Mouse (Mus musculus) megakaryocyte-erythroid progenitor cell, adult 5-6 weeks (primary cell): ENCODE measurements at regions not wholly inside any gene's neighbourhood (a gene's known extent, or its start where the extent isn't known, plus 50 kb on each side); places are given as distances from the start of the nearest gene placed in this dataset.

ENCODE experiments used
- ATAC-seq: replicated peaks from 2 replicates; pipeline ENCODE4 v1.8.0; 2016; ENCODE audit warnings: mild to moderate bottlenecking, inconsistent platforms; ENCODE audit not compliant: severe bottlenecking, poor library complexity, low FRiP score, low TSS enrichment

DNA sequence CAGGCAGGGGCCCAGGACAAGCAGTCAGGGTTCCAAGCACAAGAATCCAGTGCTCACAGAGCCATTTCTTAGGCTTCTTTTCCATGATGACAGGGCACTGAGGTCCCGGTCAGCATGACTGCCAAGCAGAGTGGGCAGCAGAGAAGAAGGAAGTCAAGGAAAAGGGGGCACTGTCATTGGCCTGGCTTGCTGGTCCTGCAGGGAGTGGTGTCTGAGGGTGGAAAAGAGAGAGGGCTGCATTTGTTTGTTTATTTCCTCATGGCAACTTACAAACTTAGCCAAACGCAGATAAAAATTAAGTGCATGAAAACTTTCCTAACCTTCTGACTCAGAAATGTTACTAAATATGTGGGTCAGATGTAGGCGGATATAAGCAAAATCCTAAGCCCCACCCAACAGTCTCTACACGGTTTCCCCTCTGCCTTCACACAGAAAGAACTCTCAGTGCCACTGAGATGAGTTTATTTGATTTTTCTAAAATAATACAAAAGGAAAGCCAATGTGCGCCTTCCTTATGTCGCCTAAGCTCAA, 244.5 kb downstream of the Mreg start:
- ATAC-seq = no peak

- no peak for ATAC-seq
Measured at GRCm38 (mm10) chr1:71964450-71965126, 247.5 kb downstream of the Mreg start.

GRCm38 (mm10) chr1:71956940-71957339, 255.2 kb downstream of the Mreg start:
- 0 out of 2 replicates have a peak, but pooled peaks have one; percentile 47 for ATAC-seq

- ATAC-seq = no peak
Measured at GRCm38 (mm10) chr1:71955331-71955730, 256.8 kb downstream of the Mreg start.

- no peak for ATAC-seq
Measured at GRCm38 (mm10) chr1:71953292-71953691, 258.8 kb downstream of the Mreg start.

DNA sequence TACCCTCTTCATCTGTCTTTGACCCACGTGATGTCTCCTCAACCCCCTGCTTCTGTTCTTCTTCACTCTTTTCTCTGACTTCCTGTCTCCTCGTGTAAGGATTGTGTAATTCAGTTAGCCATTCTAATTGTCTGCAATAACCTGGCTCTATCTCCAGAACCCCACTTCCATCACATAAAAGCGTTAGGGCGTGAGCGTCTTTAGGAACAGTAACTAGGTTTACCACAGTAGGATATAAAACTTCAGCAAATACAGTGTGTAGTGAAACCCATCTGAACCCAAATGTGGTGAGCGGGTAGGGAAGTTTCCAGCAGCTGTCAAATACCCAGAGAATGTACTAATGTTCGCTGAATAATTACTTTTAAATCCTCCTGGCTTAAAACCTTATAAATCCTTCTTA, 262.6 kb downstream of the Mreg start:
- ATAC-seq = no peak

DNA sequence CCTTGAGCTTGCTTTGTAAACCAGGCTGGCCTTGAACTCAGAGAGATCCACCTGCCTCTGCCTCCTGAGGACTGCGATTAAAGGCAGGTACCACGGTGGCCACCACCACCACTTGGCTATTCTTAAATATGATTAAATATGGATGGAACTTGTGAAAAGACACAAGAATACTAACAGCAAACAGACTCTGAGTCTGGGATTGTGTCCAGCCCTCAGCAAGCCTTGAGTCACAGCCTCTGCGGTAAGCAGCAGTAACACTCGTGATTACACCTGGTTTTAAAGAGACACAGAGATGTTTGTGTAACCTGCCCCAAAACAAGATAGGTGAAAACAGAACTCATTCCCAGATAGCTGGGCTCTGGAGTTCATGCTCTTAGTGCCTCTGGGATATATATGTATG, 263.4 kb downstream of the Mreg start:
- no peak for ATAC-seq

- no peak for ATAC-seq
Measured at GRCm38 (mm10) chr1:71947506-71947905, 264.6 kb downstream of the Mreg start.

DNA sequence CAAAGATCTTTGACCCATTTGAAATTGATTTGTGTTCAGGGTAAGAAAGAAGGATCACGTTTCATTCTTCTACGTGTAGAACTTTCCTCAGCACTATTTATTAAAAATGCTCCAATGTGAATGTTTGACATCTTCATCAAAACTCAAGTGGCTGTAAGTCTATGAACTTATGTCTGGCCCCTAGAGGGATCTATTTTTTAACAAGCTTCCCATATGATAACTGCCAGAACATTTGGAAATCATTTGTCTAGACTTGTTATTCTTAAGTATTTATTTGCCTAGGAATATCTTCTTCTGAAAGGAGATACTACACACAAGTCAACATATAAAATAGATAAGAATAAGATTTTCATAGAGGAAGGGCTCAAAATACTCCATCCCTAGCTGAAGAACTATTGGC, 265.2 kb downstream of the Mreg start:
- no peak for ATAC-seq

GRCm38 (mm10) chr1:71945070-71945469, 267.0 kb downstream of the Mreg start:
- ATAC-seq = peak; percentile 22; the same call in 1 of the 2 replicates

- ATAC-seq = no peak
Measured at GRCm38 (mm10) chr1:71944531-71944930, 267.6 kb downstream of the Mreg start.

DNA sequence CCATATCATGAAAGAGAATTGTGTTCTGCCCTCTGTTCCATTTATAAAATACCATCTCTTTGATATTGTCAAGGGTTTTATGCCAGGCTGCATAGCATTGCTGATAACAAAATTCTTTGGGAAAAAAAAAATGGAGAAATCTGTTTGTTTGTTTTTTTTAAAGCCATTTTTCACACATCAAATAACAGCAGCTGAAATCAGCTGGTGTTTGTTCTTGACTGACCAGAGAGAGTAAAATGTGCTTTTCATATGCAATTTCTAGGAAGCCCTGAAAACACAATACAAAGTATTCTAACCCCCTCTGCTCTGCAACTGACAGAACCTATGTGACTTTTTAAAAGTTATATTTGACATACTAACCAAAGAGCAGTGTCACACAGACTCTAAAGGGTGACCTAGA, 270.0 kb downstream of the Mreg start:
- ATAC-seq = no peak

DNA sequence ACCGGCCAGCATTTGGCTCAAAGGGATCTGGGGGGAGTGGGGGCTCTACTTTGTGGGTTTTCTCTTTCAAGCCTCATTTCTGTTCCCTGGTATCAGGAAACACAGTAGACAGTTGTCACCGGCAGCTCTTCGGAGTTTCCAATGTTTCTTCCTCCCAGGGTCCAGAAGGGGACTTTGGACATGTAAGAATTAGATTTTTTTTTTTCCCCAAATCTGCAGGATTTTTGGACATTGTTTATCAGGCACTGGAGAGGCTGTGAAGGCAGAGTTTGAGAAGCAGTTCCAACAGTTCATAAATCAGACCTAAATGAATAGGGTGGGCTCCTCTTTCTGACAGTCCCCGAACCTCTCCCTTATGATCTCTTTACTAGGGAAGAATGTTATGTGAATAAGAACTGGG, 270.4 kb downstream of the Mreg start:
- no peak for ATAC-seq

GRCm38 (mm10) chr1:71940900-71941299, 271.2 kb downstream of the Mreg start:
- no peak for ATAC-seq

GRCm38 (mm10) chr1:71938323-71939007, 273.6 kb downstream of the Mreg start:
- ATAC-seq = peak; percentile 56

DNA sequence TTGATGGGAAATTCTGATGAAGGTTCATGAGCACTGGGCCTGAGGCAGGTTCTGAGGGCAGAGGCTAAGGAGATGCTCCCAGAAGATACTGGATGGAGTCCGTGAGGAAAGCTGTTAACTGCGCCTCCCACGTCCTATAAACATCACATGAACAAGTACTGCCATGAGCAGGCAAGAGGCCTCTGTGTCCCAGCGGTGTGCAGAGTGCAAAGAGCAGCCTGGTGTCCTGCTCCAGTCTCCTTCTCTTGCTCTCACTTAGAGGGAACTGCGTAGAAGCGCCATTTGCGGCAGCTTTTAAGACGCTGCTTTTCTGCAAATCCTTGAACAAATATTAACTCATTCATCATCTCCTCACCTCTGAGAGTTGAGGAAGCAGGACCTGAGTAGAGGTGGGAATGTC, 274.2 kb downstream of the Mreg start:
- ATAC-seq = 0 out of 2 replicates have a peak, but pooled peaks have one; percentile 13

DNA sequence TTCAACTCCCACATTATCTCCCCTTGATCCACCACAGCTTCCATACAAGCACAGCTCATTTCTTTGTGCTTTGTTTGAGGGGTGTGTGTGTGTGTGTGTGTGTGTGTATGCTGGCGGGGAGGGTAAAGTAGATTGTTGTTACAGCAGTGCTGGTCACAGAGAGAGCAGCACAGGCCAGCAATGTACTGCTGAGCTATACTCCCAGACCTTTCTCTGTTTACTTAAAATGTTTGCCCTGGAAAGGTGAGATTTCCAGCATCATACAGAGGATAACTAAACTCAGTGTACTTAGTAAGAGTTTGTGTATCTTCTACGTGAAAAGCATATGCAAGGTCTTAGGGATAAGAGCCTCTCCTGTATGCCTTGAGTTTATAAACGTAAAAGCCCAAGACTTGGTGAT, 274.9 kb downstream of the Mreg start:
- ATAC-seq = no peak

DNA sequence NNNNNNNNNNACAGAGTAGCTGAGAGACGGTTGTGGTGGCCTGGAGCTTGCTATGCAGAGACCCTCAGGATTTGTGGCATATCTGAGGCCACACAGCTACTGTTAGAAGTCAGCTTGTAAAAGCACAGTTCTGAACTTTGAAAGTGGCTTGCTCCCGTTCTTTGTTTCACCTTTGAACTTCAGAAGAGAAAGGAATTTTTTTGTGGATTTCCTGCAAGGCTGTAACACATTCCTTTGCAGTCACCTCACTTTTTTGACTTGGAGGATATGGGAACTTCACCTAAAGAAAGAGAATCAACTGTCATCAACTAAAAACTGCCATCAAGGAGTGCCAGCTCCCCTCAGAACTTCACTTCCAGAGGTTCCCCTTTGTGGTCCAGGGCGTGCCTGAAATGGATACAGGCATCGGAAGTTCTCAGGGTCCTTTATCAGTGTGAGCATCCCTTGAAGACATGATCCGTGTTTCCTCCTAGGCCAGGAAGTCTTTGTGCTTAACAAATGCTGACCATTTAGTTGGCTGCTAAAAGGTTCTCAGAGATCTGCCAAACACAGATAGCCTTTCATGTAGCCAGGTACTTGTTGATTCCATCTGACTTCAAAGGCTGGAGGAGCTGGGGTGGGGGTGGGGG, 275.5 kb downstream of the Mreg start:
- ATAC-seq = 0 out of 2 replicates have a peak, but pooled peaks have one; percentile 23

DNA sequence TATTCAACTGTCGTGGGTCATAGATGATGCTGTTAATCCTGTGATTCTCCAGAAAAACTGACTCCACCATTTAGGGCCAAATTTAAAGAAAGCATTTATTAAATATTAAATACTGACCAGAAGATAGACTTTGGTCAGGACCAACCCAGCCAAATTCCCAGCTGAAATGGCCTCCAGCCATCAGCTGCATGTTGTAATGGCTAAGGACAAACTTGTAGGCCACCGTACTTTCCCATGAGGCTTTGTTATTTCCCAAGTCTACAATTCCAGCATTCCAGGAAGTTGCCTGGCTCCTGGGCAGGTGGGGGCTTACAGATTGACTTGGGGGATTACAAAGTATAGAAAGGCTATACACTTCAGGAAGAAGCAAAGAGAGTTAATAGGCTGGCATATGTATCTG, 272.5 kb upstream of the Fn1 start:
- no peak for ATAC-seq

- peak; percentile 86 for ATAC-seq
Measured at GRCm38 (mm10) chr1:71924884-71925283, 271.9 kb upstream of the Fn1 start.
